Mouse (Mus musculus) mature B cell (primary cell): ENCODE data around the gene Plbd1.

Experiments used
- in situ Hi-C: fragments of 300-500 bp; cut with MboI; formaldehyde crosslinking; loops from 2 replicates; pipeline ENCODE4 v1.14.3; 2019

Gene Plbd1

GRCm38 (mm10) chr6:136650664-136651063 is 11.1 kb downstream of the Plbd1 start:
- in situ Hi-C loops: no loop called here

- in situ Hi-C loops: no loop called here
Observed at GRCm38 (mm10) chr6:136647455-136647861, 14.3 kb downstream of the Plbd1 start.

- in situ Hi-C loops: no loop called here
Observed at GRCm38 (mm10) chr6:136646207-136646606, 15.5 kb downstream of the Plbd1 start.

- in situ Hi-C loops: no loop called here
Observed at GRCm38 (mm10) chr6:136645754-136646153, 16.0 kb downstream of the Plbd1 start.

- in situ Hi-C loops: no loop called here
Observed at GRCm38 (mm10) chr6:136644171-136644570, 17.6 kb downstream of the Plbd1 start.

- in situ Hi-C loops: no loop called here
Observed at GRCm38 (mm10) chr6:136634982-136635381, 26.7 kb downstream of the Plbd1 start.

GRCm38 (mm10) chr6:136633719-136634118 is 28.0 kb downstream of the Plbd1 start:
- in situ Hi-C loops: no loop called here

GRCm38 (mm10) chr6:136633154-136633553 is 28.6 kb downstream of the Plbd1 start:
- in situ Hi-C loops: no loop called here

GRCm38 (mm10) chr6:136631945-136632534 is 29.7 kb downstream of the Plbd1 start:
- in situ Hi-C loops: no loop called here

- in situ Hi-C loops: no loop called here
Observed at GRCm38 (mm10) chr6:136631519-136631918, 30.2 kb downstream of the Plbd1 start.

GRCm38 (mm10) chr6:136629639-136630038 is 32.1 kb downstream of the Plbd1 start:
- in situ Hi-C loops: no loop called here

- in situ Hi-C loops: no loop called here
Observed at GRCm38 (mm10) chr6:136625421-136625820, 36.3 kb downstream of the Plbd1 start.

GRCm38 (mm10) chr6:136620361-136621139 is 41.2 kb downstream of the Plbd1 start:
- in situ Hi-C loops: no loop called here

- in situ Hi-C loops: no loop called here
Observed at GRCm38 (mm10) chr6:136614156-136614555, 47.6 kb downstream of the Plbd1 start.

GRCm38 (mm10) chr6:136612312-136612711 is 49.4 kb downstream of the Plbd1 start:
- in situ Hi-C loops: no loop called here

- in situ Hi-C loops: no loop called here
Observed at GRCm38 (mm10) chr6:136611351-136612215, 50.1 kb downstream of the Plbd1 start.

GRCm38 (mm10) chr6:136602601-136603000 is 59.1 kb downstream of the Plbd1 start:
- in situ Hi-C loops: no loop called here

GRCm38 (mm10) chr6:136594541-136594940 is 67.2 kb downstream of the Plbd1 start:
- in situ Hi-C loops: no loop called here

GRCm38 (mm10) chr6:136590739-136591138 is 71.0 kb downstream of the Plbd1 start:
- in situ Hi-C loops: no loop called here

GRCm38 (mm10) chr6:136566002-136566401 is 95.7 kb downstream of the Plbd1 start:
- in situ Hi-C loops: no loop called here
